Mouse (Mus musculus) forebrain, embryonic 12.5 days (tissue): ENCODE results near the gene Dennd4c. TPM values are rescaled to one million over a fixed set of nuclear protein-coding genes. Genes with fewer than 3 reads are reported as not detected.

Source experiments
- ATAC-seq: fragments of 200-750 bp; cut with Nextera tagmentation; 2 replicates; pipeline ENCODE4 v1.8.0; 2017; ENCODE audit warnings: moderate TSS enrichment; ENCODE audit not compliant: low FRiP score
- H3K27ac ChIP-seq: fragments of 300-500 bp; sonication (generic); 2 replicates; pipeline ENCODE4 v1.5.1; 2016; ENCODE audit warnings: mild to moderate bottlenecking
- H3K27me3 ChIP-seq: fragments of 300-500 bp; sonication (generic); 2 replicates; pipeline ENCODE4 v1.6.1; 2016; ENCODE audit warnings: mild to moderate bottlenecking
- H3K36me3 ChIP-seq: fragments of 300-500 bp; sonication (generic); replicated peaks from 2 replicates; pipeline ENCODE4 v1.6.1; 2016; ENCODE audit warnings: mild to moderate bottlenecking
- H3K4me1 ChIP-seq: fragments of 300-500 bp; sonication (generic); 2 replicates; pipeline ENCODE4 v1.6.1; 2016
- H3K4me2 ChIP-seq: fragments of 300-500 bp; sonication (generic); 2 replicates; pipeline ENCODE4 v1.6.1; 2016; ENCODE audit warnings: mild to moderate bottlenecking, moderate library complexity
- H3K4me3 ChIP-seq: fragments of 300-500 bp; sonication (generic); replicated peaks from 2 replicates; pipeline ENCODE4 v1.5.1; 2016; ENCODE audit warnings: mild to moderate bottlenecking
- H3K9ac ChIP-seq: fragments of 300-500 bp; sonication (generic); 2 replicates; pipeline ENCODE4 v1.6.1; 2016; ENCODE audit warnings: mild to moderate bottlenecking
- H3K9me3 ChIP-seq: fragments of 300-500 bp; sonication (generic); 2 replicates; pipeline ENCODE4 v1.6.1; 2016
- WGBS: fragments of 180-500 bp; shearing (Covaris S2); methylation state at CpG from one replicate; pipeline ENCODE4 v1.1.7; 2016; 5-methylcytosine and 5-hydroxymethylcytosine counted together
- polyA plus RNA-seq: library from polyadenylated mRNA; unstranded; fragments of >200 nt; fragmentation: Nextera tagmentation; extraction: Ambion mirVana; gene quantifications from 2 replicates; pipeline ENCODE4 v1.2.1, GENCODE M21; 2016

Gene Dennd4c
- polyA plus RNA-seq, 1 experiment from 2014 or later, result 7.3 TPM

DNA sequence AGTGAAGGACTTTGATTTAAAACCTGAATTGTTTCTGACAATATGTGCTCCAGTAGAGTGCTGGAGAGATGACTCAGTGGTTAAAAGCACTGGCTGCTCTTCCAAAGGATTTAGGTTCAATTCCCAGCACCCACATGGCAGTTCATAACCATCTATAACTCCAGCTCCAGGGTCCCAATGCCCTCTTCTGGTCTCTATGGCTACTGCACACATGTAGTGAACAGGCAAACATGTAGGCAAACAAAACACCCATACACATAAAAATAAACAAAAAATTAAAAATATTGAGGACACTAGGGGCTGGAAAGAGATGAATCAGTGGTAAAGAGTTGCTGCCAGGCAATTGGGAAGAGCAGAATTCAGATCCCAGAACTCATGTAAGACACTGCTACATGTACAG lies 123.6 kb downstream of the Dennd4c start:
- Histone ChIP-seq H3K27ac (no peak overlapping the region), H3K4me2 (no peak overlapping the region)
- no peak for ATAC-seq

DNA sequence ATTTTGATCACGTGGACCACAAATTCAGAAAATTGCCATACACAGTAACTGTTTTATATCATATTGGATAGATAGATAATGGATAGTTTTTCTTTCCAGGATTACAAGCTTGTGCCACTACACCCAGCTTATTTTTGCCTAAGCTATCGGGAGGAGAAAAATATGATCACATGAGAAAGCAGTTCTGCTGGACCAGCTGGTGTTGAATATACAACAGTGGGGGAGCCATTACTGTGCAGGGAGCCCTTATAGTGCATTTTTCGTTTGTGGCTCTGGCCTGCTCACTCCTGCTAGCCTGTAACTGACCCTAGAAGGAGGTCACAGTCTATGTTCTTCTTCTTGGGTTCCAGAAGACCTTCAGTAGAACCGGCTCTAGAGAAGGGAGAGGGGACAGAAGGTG lies 124.7 kb downstream of the Dennd4c start:
- H3K9me3 ChIP-seq, result no peaks in the 10 kb centered on the region
- no peak overlapping the region for H3K27ac ChIP-seq
- no peak overlapping the region for H3K4me3 ChIP-seq
- no peak for ATAC-seq
- H3K4me2 ChIP-seq, result no peak overlapping the region
- peaks cover 34% of the 10 kb centered on the region for H3K27me3 ChIP-seq
- H3K4me1 ChIP-seq, result peaks cover 8% of the 10 kb centered on the region; the same call in 1 of the 2 replicates
- WGBS, result 62% methylated on average over 4 of the region's 4 CpGs
- H3K36me3 ChIP-seq, result no peaks in the 10 kb centered on the region
- no peak overlapping the region for H3K9ac ChIP-seq

More for the DNA sequence above, 123.6 kb downstream of the Dennd4c start:
- H3K4me1 ChIP-seq, result peaks cover 8% of the 10 kb centered on the region; the same call in 1 of the 2 replicates
- no peaks in the 10 kb centered on the region for H3K9me3 ChIP-seq
- H3K4me3 ChIP-seq, result no peak overlapping the region
- H3K9ac ChIP-seq, result no peak overlapping the region
- peaks cover 34% of the 10 kb centered on the region for H3K27me3 ChIP-seq
- H3K36me3 ChIP-seq, result no peaks in the 10 kb centered on the region

DNA sequence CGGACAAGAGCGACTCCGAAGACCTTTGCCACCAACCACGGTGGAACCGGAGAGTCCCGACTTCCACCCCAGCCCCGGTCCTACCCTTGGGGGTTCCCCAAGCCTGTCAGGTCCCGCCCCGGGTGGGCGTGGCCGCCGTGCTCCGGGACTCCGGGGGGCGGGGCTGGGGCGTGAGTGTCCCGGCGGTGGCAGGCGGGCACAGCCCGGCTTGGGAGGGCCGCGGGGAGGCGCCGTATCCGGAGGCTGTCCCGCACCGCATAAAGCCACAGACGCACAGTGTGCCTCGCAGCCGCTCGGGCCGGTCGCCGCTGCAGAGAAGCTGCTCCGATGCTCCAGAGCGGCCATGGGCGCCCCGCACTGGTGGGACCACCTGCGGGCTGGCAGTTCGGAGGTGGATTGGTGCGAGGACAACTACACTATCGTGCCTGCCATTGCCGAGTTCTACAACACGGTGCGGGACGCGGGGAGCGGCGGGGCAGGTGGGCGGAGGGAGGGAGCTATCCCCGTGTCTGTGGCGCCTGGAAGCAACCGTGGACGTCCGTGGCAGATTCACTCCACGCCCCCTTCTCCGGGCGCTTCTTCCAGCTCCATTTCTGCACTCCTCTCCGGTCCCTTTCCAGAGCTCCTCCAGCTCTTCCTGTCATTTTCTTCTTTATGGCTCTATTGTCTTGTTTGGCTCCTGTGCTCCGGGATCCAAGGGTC lies 125.9 kb downstream of the Dennd4c start, which contains the start of gene Acer2:
TSS of gene Acer2 (plus strand) at position 251 of the 702 bp plus-strand sequence.
- Histone ChIP-seq H3K4me2 (peak within 1 kb of the TSS; percentile 93), H3K9me3 (no peaks in the 10 kb centered on the region), H3K9ac (peak within 1 kb of the TSS; percentile 73), H3K4me1 (peaks cover 8% of the 10 kb centered on the region; the same call in 1 of the 2 replicates), H3K36me3 (no peaks in the 10 kb centered on the region), H3K27ac (no peak within 1 kb of the TSS), H3K27me3 (peaks cover 34% of the 10 kb centered on the region), H3K4me3 (peak within 1 kb of the TSS; percentile 69)
- peak; percentile 94 for ATAC-seq
- whole genome bisulfite sequencing, result under 1% methylated on average over 60 of the region's 60 CpGs

DNA sequence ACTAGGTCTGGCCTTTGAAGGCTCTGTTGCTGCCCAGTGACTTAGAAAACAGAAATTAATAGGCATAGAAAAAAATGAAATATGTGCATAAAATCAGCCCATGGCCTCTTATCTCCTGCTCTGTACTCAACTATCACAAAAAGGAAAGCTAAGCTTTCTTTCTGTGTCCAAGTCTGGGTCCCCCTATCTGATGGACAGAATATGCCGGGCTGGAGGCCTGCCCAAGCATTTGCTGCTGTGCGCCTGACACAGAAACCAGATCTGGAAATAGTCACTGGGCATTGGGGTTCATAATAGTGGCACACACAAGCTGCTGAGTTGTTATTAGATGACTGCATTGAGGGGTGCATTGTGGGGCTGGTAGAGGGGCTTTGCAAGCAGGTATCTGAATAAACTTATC lies 131.1 kb downstream of the Dennd4c start:
- Histone ChIP-seq H3K4me2 (no peak overlapping the region), H3K9me3 (peaks cover 3% of the 10 kb centered on the region; the same call in 1 of the 2 replicates), H3K27me3 (peaks cover 17% of the 10 kb centered on the region), H3K4me1 (peaks cover 5% of the 10 kb centered on the region; the same call in 1 of the 2 replicates), H3K4me3 (no peak overlapping the region), H3K9ac (no peak overlapping the region), H3K27ac (no peak overlapping the region), H3K36me3 (no peaks in the 10 kb centered on the region)
- WGBS, result 94% methylated on average over 2 of the region's 2 CpGs
- ATAC-seq, result no peak

DNA sequence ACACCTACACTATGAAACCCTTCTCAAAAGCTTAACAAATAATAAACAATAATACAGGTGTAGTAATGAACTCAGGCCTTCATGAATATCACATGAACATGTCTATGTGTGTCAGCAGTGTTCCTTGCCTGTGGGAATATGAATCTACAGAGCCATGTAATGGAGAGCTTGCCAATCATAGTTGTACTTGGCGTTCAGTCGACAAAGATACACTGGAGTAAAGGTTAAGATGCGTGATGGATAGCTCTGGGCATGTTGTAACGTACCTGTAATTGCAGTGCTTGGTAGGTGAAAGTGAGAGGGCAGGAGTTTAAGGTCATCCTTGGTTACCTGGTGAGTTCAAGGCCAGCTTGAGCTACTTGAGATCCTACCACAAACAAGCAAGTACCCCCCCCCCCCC lies 132.8 kb downstream of the Dennd4c start:
- no peak for ATAC-seq
- Histone ChIP-seq H3K9ac (no peak overlapping the region), H3K27ac (no peak overlapping the region), H3K4me1 (no peaks in the 10 kb centered on the region), H3K27me3 (peaks cover 5% of the 10 kb centered on the region), H3K4me3 (no peak overlapping the region), H3K9me3 (peaks cover 3% of the 10 kb centered on the region; the same call in 1 of the 2 replicates), H3K4me2 (no peak overlapping the region), H3K36me3 (no peaks in the 10 kb centered on the region)
- WGBS, result 91% methylated on average over 4 of the region's 4 CpGs

DNA sequence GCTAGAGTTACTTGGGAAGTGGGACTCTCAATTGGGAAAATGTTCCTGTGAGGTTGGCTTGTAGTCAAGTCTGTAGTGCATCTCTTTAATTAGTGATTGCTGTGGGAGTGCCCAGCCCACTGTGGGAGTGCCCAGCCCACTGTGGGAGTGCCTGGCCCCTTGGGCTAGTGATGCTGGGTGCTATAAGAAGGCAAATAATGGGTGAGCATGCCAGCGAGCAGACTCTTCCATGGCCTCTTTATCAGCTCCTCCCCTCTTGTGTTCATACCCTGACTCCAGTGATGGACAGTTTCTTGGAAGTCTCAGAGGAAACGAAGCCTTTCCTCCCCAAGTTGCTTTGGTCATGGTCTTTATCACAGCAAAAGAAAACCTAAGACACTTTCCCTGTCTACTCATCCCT lies 134.1 kb downstream of the Dennd4c start:
- Histone ChIP-seq H3K4me3 (no peak overlapping the region), H3K27me3 (no peaks in the 10 kb centered on the region), H3K4me1 (no peaks in the 10 kb centered on the region), H3K27ac (no peak overlapping the region), H3K4me2 (no peak overlapping the region), H3K9ac (no peak overlapping the region), H3K9me3 (peaks cover 3% of the 10 kb centered on the region; the same call in 1 of the 2 replicates), H3K36me3 (no peaks in the 10 kb centered on the region)
- WGBS, result 59% methylated on average over 2 of the region's 2 CpGs
- ATAC-seq, result no peak

DNA sequence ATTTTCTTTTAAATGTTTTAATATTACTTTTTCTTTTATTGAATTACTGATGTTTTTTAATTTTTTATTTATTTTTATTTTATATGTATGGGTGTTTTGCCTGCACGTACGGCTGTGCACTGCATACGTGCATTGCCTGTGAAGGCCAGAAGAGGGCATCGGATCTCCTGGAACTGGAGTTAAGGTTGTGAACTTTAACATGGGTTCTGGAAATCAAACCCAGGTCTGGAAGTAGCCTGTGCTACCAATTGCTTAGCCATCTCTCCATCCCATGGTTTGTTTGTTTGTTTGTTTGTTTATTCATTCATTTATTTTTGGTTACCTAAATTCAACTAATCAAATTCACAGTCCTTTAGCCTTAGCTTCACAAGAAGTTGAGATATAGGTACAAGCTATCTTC lies 136.6 kb downstream of the Dennd4c start:
- H3K4me1 ChIP-seq, result no peaks in the 10 kb centered on the region
- no peak overlapping the region for H3K27ac ChIP-seq
- 40% methylated on average over 4 of the region's 4 CpGs for WGBS
- H3K4me2 ChIP-seq, result no peak overlapping the region
- H3K4me3 ChIP-seq, result no peak overlapping the region
- ATAC-seq, result no peak
- no peak overlapping the region for H3K9ac ChIP-seq
- H3K9me3 ChIP-seq, result peaks cover under 1% of the 10 kb centered on the region; the same call in 1 of the 2 replicates
- H3K27me3 ChIP-seq, result no peaks in the 10 kb centered on the region
- no peaks in the 10 kb centered on the region for H3K36me3 ChIP-seq

DNA sequence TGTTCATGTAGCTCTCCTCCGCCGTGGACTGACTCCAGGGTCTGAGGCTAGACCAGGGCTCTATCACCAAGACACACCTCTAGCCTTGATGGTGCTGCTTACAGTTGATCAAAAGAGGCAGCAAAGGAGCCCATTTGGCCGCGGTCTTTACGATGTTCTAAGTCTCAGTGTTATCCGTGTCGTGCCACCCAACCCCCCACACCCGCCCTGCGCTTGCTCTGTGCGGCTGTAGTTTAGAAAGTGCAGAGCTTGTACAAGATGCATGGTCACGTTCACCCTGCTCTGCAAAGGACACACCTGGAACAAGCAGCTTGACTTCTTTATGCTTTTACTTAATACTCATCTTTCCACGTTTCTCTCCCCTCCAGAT lies 137.4 kb downstream of the Dennd4c start:
- H3K4me3 ChIP-seq, result peak overlapping the region; percentile 4; the same call in 1 of the 2 replicates
- H3K4me1 ChIP-seq, result no peaks in the 10 kb centered on the region

DNA sequence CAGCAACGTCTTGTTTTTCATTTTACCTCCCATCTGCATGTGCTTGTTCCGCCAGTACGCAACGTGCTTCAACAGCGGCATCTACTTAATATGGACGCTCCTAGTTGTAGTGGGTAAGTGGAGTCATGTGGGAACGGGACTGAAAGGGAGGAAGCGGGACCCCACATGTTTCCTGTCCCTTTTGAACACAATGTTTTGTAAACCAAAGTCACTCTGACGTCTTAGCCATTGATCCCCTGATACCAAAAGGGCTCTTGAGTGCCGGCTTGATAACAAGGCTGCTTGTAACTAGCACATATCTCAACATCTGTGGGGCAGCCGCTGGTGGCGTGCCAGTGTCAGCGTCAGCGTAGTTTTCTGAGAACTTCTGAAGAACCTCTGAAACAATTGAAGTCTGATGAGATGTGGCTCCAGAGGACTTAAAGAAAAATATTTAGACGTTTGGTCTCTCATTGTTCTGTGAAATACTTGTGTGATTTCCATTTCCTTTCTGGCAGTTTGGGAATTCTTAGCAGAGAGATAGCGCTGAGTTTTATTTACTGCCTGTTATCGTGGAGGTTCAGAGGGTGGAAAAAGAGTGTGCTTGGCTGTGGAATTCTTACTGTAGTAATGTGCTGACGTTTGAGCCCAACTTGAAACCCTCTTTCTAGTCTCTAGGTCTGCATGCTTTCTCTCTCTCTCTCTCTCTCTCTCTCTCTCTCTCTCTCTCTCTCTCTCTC lies 138.0 kb downstream of the Dennd4c start:
- peak overlapping the region; percentile 35 for H3K4me2 ChIP-seq
- H3K9ac ChIP-seq, result no peak overlapping the region
- 40% methylated on average over 18 of the region's 18 CpGs for WGBS
- H3K27ac ChIP-seq, result no peak overlapping the region
- no peaks in the 10 kb centered on the region for H3K9me3 ChIP-seq
- H3K4me1 ChIP-seq, result no peaks in the 10 kb centered on the region
- no peak for ATAC-seq
- no peaks in the 10 kb centered on the region for H3K36me3 ChIP-seq
- peak overlapping the region; percentile 4; the same call in 1 of the 2 replicates for H3K4me3 ChIP-seq
- no peaks in the 10 kb centered on the region for H3K27me3 ChIP-seq

More for the DNA sequence above, 137.4 kb downstream of the Dennd4c start:
- Histone ChIP-seq H3K27me3 (no peaks in the 10 kb centered on the region), H3K4me2 (peak overlapping the region; percentile 35), H3K36me3 (no peaks in the 10 kb centered on the region), H3K27ac (no peak overlapping the region), H3K9me3 (no peaks in the 10 kb centered on the region), H3K9ac (no peak overlapping the region)
- WGBS, result 52% methylated on average over 12 of the region's 12 CpGs
- ATAC-seq, result no peak

DNA sequence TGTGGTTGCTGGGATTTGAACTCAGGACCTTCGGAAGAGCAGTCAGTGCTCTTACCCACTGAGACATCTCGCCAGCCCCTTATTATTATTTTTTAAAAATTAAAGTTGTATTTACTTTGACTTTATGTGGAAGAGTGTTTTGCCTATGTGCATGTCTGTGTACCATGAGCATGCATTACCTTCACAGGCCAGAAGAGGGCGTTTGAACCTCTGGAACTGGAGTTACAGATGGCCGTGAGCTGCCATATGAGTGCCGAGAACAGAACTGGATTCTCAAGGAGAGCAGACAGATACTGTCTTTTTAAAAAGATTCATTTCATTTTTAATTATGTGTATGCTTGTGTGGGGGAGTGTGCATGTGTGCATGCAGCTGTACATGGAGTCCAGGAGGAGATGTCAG lies 139.5 kb downstream of the Dennd4c start:
- H3K4me1 ChIP-seq, result no peaks in the 10 kb centered on the region
- no peaks in the 10 kb centered on the region for H3K9me3 ChIP-seq
- no peak overlapping the region for H3K27ac ChIP-seq
- H3K36me3 ChIP-seq, result no peaks in the 10 kb centered on the region
- 65% methylated on average over 5 of the region's 5 CpGs for WGBS
- H3K9ac ChIP-seq, result no peak overlapping the region
- no peak for ATAC-seq
- no peak overlapping the region for H3K4me3 ChIP-seq
- no peak overlapping the region for H3K4me2 ChIP-seq
- H3K27me3 ChIP-seq, result no peaks in the 10 kb centered on the region

DNA sequence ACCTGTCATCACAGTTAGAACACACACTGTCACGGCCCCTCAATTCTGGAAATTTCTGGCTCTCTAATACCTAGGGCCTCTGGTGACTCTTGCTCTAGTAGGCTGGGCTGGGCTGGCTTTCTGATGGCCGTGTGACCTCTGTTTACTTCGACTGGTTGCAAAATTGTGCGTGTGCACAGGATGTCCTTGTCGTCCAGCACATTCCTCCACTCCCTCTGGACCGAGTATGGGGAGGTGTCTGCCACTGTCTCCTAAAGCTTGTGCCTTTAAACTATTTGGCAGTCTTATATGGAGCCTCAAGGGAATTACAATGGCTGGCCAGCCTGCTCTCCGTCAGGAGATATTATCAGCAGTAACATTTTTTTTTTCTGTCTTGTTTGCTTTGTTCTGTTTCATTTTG lies 149.1 kb downstream of the Dennd4c start:
- Histone ChIP-seq H3K9me3 (no peaks in the 10 kb centered on the region), H3K9ac (no peak overlapping the region), H3K4me2 (no peak overlapping the region), H3K4me1 (no peaks in the 10 kb centered on the region), H3K4me3 (no peak overlapping the region), H3K27ac (no peak overlapping the region), H3K36me3 (no peaks in the 10 kb centered on the region), H3K27me3 (no peaks in the 10 kb centered on the region)
- ATAC-seq, result no peak
- WGBS, result 87% methylated on average over 7 of the region's 7 CpGs

DNA sequence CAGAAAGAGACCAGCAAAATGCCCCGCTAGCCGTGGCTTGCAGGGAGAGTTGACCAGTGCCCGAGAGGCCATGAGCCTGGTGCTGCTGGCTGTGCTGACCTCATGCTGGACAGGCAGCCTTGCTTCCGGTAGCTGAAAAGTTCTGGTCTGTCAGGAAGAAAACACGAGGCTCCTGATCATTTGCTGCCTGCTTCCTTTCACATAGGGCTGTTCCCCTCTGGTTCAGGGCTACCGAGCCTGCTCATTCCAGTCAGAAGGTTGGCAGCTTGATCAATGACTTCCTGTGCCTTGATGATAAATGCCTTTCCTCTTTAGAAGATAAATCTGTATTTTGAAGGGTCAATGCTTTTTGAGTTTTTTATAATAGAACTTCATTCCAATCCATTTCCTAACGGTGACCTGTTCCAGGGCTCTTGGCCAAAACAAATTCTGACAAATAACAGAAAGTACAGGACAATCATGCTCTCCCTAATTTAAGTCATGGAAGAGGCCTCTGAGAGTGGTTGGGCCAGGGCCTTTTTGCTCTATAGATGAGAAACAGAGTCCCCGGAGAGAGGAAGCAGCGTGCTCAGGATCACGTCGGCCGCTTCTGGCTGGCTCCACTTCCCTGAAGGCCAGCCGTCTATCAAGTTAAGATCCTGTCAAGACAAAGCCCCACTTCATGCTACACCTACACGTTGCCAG lies 150.6 kb downstream of the Dennd4c start:
- Histone ChIP-seq H3K4me2 (no peak overlapping the region), H3K27ac (no peak overlapping the region), H3K36me3 (no peaks in the 10 kb centered on the region), H3K4me1 (no peaks in the 10 kb centered on the region), H3K9ac (no peak overlapping the region), H3K27me3 (no peaks in the 10 kb centered on the region), H3K9me3 (no peaks in the 10 kb centered on the region), H3K4me3 (no peak overlapping the region)
- ATAC-seq, result no peak
- WGBS, result 78% methylated on average over 14 of the region's 14 CpGs
